Comparison of ENCODE assay signal across 26 mouse cellular contexts in the genomic region with DNA sequence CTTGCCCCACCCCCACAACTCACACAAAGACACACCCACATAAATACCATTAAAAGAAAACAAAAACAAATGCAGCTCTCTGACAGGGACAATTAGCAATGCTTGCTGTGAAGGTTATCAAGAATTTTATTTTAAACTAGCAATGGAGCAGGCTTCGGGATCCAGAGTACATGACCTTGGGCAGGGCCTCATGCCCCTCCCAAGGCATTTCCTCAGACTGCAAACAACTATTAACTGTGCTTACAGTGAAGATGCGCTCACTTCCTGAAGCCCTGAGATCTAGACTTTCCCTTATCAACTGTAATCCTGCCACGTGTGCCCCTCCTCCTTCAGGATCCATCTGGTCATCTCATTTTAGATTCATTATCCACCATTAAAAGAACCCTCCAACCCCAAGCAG. TPM values are rescaled to one million over a fixed set of nuclear protein-coding genes. Genes with fewer than 3 reads are reported as not detected.
DNase-seq lines count a peak whose midpoint lies in the region; ATAC-seq lines count a peak whose summit lies in the region.
"Had no signal": no experiment of that assay in that cellular context is flagged by ENCODE, and none has a peak within 500 bp of the region (broad histone marks: within the 10 kb centered on the region; RNA-seq: fewer than 3 reads in every experiment).

No protein-coding gene starts in this region.

- H3K9me3 ChIP-seq in heart, embryonic 12.5 days (replicated peaks): peaks cover 10% of the 10 kb centered on the region
- H3K9me3 ChIP-seq: heart, embryonic 15.5 days; intestine, embryonic 15.5 days; limb, embryonic 10.5 days; limb, embryonic 15.5 days; midbrain, embryonic 15.5 days; stomach, embryonic 15.5 days had no signal

- H3K36me3 ChIP-seq in heart, embryonic 12.5 days: peaks cover 21% of the 10 kb centered on the region
- H3K36me3 ChIP-seq: stomach, embryonic 15.5 days had no signal

- no peak overlapping the region for H3K4me3 ChIP-seq in heart, embryonic 12.5 days
- H3K4me3 ChIP-seq: forebrain, embryonic 13.5 days; heart, embryonic 15.5 days; hindbrain, embryonic 12.5 days; intestine, embryonic 15.5 days; limb, embryonic 10.5 days; limb, embryonic 15.5 days; liver, embryonic 13.5 days; midbrain, embryonic 15.5 days; stomach, embryonic 15.5 days had no signal

- H3K9ac ChIP-seq in heart, embryonic 12.5 days: no peak overlapping the region
- H3K9ac ChIP-seq: forebrain, embryonic 13.5 days; heart, embryonic 15.5 days; hindbrain, embryonic 12.5 days; intestine, embryonic 15.5 days; limb, embryonic 15.5 days; liver, embryonic 13.5 days; midbrain, embryonic 15.5 days; stomach, embryonic 15.5 days had no signal

- H3K4me2 ChIP-seq in heart, embryonic 12.5 days: no peak overlapping the region
- H3K4me2 ChIP-seq: forebrain, embryonic 13.5 days; heart, embryonic 15.5 days; hindbrain, embryonic 12.5 days; intestine, embryonic 15.5 days; limb, embryonic 15.5 days; liver, embryonic 13.5 days; midbrain, embryonic 15.5 days; stomach, embryonic 15.5 days had no signal

- peak; percentile 93 for DNase-seq in heart, adult 11 months
- DNase-seq in heart, postnatal 4 days: no peak
- peak; percentile 3 to 23 for DNase-seq in heart, postnatal 10 days
- peak; percentile 67 for DNase-seq in ZHBTc4 (ENCODE audit: low read depth, low spot score)
- no peak for DNase-seq in left cerebral cortex, adult 11 months (ENCODE audit: low spot score)
- DNase-seq in kidney, adult 18-20 months: no peak
- DNase-seq: adrenal gland, adult 8-10 months; cerebellum, adult 8-10 months; gastrocnemius, postnatal 14 days; kidney, postnatal 4 days; layer of hippocampus, postnatal 36 days; liver, embryonic 13.5 days; right cerebral cortex, postnatal 25 days had no signal

- H3K27ac ChIP-seq in heart, embryonic 12.5 days (ENCODE audit: poor library complexity, severe bottlenecking): no peak overlapping the region
- H3K27ac ChIP-seq: forebrain, embryonic 13.5 days; heart, embryonic 15.5 days; hindbrain, embryonic 12.5 days; hindbrain, postnatal 0 days; intestine, embryonic 15.5 days; kidney, postnatal 0 days; limb, embryonic 10.5 days; limb, embryonic 15.5 days; liver, embryonic 13.5 days; midbrain, embryonic 15.5 days; stomach, embryonic 15.5 days had no signal

- intact Hi-C loops in heart, postnatal 10 days (cut with DNase I): loop anchor here (5.0 kb wide), 1 partner anchor 33 kb away; no protein-coding TSS in a partner anchor

- H3K4me1 ChIP-seq in heart, embryonic 12.5 days (replicated peaks): peaks cover 10% of the 10 kb centered on the region
- H3K4me1 ChIP-seq: intestine, embryonic 15.5 days; limb, embryonic 10.5 days; limb, embryonic 15.5 days; midbrain, embryonic 15.5 days; stomach, embryonic 15.5 days had no signal

- H3K27me3 ChIP-seq in heart, embryonic 12.5 days (replicated peaks): no peaks in the 10 kb centered on the region
- H3K27me3 ChIP-seq: CH12.LX; forebrain, embryonic 13.5 days; heart, embryonic 15.5 days; hindbrain, embryonic 12.5 days; intestine, embryonic 15.5 days; limb, embryonic 15.5 days; liver, embryonic 13.5 days; midbrain, embryonic 15.5 days; stomach, embryonic 15.5 days had no signal

- WGBS in heart, embryonic 12.5 days: 74% methylated on average over 3 of the region's 3 CpGs

- ATAC-seq in heart, embryonic 12.5 days (ENCODE audit: insufficient number of reproducible peaks, low FRiP score): no peak
- ATAC-seq: activated CD4-positive, CD25-positive, alpha-beta regulatory T cell, adult 4 months; forebrain, embryonic 13.5 days; hindbrain, postnatal 0 days; intestine, embryonic 15.5 days; midbrain, embryonic 15.5 days had no signal

RNA-seq across cellular contexts. Expression of gene Pik3cb, which starts 36.6 kb away (rescaled TPM):
- 10 to 100 TPM; 11.0 to 11.6 TPM for total RNA-seq in heart, postnatal 4 days (2021)
- total RNA-seq in heart, postnatal 10 days (2021): 10 to 100 TPM; 11.3 to 12.1 TPM
- polyA plus RNA-seq in heart, embryonic 12.5 days (2016; fragmentation: Nextera tagmentation; extraction: Ambion mirVana): 2.5 and 3.3 TPM in 2 replicates

Comparison
In these comparisons a context has a peak if more than half of its experiments do, and no peak if none do; other contexts are left out.
1. DNase-seq: peak in heart, adult 11 months (single experiment), heart, postnatal 10 days (2 of 2) and ZHBTc4 (single experiment); none in heart, postnatal 4 days (single experiment), left cerebral cortex, adult 11 months (single experiment) and kidney, adult 18-20 months (single experiment).